Mouse (Mus musculus) bone marrow, adult 2 months (tissue): Measurements from ENCODE around the gene Cpm.

ENCODE experiments used
- CTCF ChIP-seq: fragments of 200-500 bp; IDR thresholded peaks from 2 replicates; pipeline ENCODE4 v1.5.1; 2011; ENCODE audit warnings: low read length, control low read depth; ENCODE audit not compliant: control insufficient read depth, insufficient read depth
- POLR2A ChIP-seq: fragments of 200-500 bp; IDR thresholded peaks from 2 replicates; pipeline ENCODE4 v1.6.1; 2011; ENCODE audit warnings: low read depth, mild to moderate bottlenecking, control low read depth, low read length, borderline replicate concordance; ENCODE audit not compliant: control insufficient read depth

DNA sequence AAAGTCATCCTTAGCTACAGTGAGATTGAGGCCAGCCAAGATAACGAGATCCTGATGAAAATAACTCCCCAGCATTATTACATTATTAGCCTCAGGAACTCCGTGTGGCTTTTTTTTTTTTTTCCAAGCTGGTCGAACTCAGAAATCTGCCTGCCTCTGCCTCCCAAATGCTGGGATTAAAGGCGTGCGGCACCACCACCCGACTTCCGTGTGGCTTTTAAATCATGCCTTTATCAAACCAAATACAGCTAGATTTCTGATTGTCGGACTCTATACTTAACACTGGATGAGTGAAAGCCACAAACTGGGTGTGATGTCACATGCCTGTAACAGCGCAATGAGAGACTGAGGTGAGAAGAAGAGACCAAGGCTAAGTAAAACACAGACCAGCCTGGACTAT is 83.6 kb downstream of the Cpm start:
- TF ChIP-seq POLR2A (no peak), CTCF (no peak)
